Mouse (Mus musculus) embryonic facial prominence, embryonic 15.5 days (tissue): Measurements from ENCODE around the gene Gtf2i. TPM values are rescaled to one million over a fixed set of nuclear protein-coding genes. Genes with fewer than 3 reads are reported as not detected.

Experiments used
- ATAC-seq: fragments of 200-750 bp; cut with Nextera tagmentation; 2 replicates; pipeline ENCODE4 v1.8.0; 2017; ENCODE audit warnings: low read depth, moderate TSS enrichment; ENCODE audit not compliant: insufficient number of reproducible peaks, low FRiP score, low TSS enrichment
- H3K27ac ChIP-seq: fragments of 300-500 bp; sonication (generic); replicated peaks from 2 replicates; pipeline ENCODE4 v1.5.1; 2015; ENCODE audit warnings: mild to moderate bottlenecking, inconsistent platforms
- H3K27me3 ChIP-seq: fragments of 300-500 bp; sonication (generic); 2 replicates; pipeline ENCODE4 v1.6.1; 2015; ENCODE audit warnings: inconsistent platforms
- H3K36me3 ChIP-seq: fragments of 300-500 bp; sonication (generic); 2 replicates; pipeline ENCODE4 v1.6.1; 2015; ENCODE audit warnings: mild to moderate bottlenecking, inconsistent platforms
- H3K4me1 ChIP-seq: fragments of 300-500 bp; sonication (generic); 2 replicates; pipeline ENCODE4 v1.6.1; 2015; ENCODE audit warnings: inconsistent platforms
- H3K4me2 ChIP-seq: fragments of 300-500 bp; sonication (generic); replicated peaks from 2 replicates; pipeline ENCODE4 v1.6.1; 2015; ENCODE audit warnings: mild to moderate bottlenecking, inconsistent platforms
- H3K4me3 ChIP-seq: fragments of 300-500 bp; sonication (generic); replicated peaks from 2 replicates; pipeline ENCODE4 v1.5.1; 2015; ENCODE audit warnings: mild to moderate bottlenecking, inconsistent platforms
- H3K9ac ChIP-seq: fragments of 300-500 bp; sonication (generic); 2 replicates; pipeline ENCODE4 v1.6.1; 2015; ENCODE audit warnings: inconsistent platforms
- H3K9me3 ChIP-seq: fragments of 300-500 bp; sonication (generic); replicated peaks from 2 replicates; pipeline ENCODE4 v1.6.1; 2016; ENCODE audit warnings: inconsistent platforms
- WGBS: fragments of 180-500 bp; shearing (Covaris S2); methylation state at CpG from one replicate; pipeline ENCODE4 v1.1.7; 2015; 5-methylcytosine and 5-hydroxymethylcytosine counted together
- polyA plus RNA-seq: library from polyadenylated mRNA; unstranded; fragments of >200 nt; fragmentation: Nextera tagmentation; extraction: Ambion mirVana; gene quantifications from 2 replicates; pipeline ENCODE4 v1.2.1, GENCODE M21; 2015

The Gtf2i gene
- polyA plus RNA-seq, 1 experiment from 2014 or later = 202 TPM

- peaks cover 100% of the 10 kb centered on the region for H3K36me3 ChIP-seq
- no peaks in the 10 kb centered on the region for H3K27me3 ChIP-seq
- H3K27ac ChIP-seq = no peak overlapping the region
- peaks cover 7% of the 10 kb centered on the region; the same call in 1 of the 2 replicates for H3K4me1 ChIP-seq
- H3K4me2 ChIP-seq = no peak overlapping the region
- H3K4me3 ChIP-seq = no peak overlapping the region
- WGBS = 75% methylated on average over 5 of the region's 5 CpGs
- no peaks in the 10 kb centered on the region for H3K9me3 ChIP-seq
- no peak overlapping the region for H3K9ac ChIP-seq
- no peak for ATAC-seq
Measured at GRCm38 (mm10) chr5:134241831-134242230, 72.7 kb downstream of the Gtf2i start.

- H3K36me3 ChIP-seq = peaks cover 79% of the 10 kb centered on the region
- ATAC-seq = no peak
- 79% methylated on average over 28 of the region's 28 CpGs for WGBS
Measured at GRCm38 (mm10) chr5:134237936-134238760, 76.4 kb downstream of the Gtf2i start.

GRCm38 (mm10) chr5:134237508-134237907 lies 77.1 kb downstream of the Gtf2i start:
- H3K27ac ChIP-seq = no peak overlapping the region
- no peaks in the 10 kb centered on the region for H3K9me3 ChIP-seq
- no peak for ATAC-seq
- no peak overlapping the region for H3K4me2 ChIP-seq
- H3K4me3 ChIP-seq = no peak overlapping the region
- WGBS = 89% methylated on average over 11 of the region's 11 CpGs
- no peaks in the 10 kb centered on the region for H3K27me3 ChIP-seq
- peaks cover 72% of the 10 kb centered on the region for H3K36me3 ChIP-seq
- no peak overlapping the region for H3K9ac ChIP-seq
- H3K4me1 ChIP-seq = peaks cover 44% of the 10 kb centered on the region

More at GRCm38 (mm10) chr5:134237936-134238760, 76.4 kb downstream of the Gtf2i start:
- Histone ChIP-seq H3K27ac (no peak overlapping the region), H3K4me1 (peaks cover 38% of the 10 kb centered on the region), H3K27me3 (no peaks in the 10 kb centered on the region), H3K4me3 (no peak overlapping the region), H3K4me2 (no peak overlapping the region), H3K9ac (no peak overlapping the region), H3K9me3 (no peaks in the 10 kb centered on the region)

- ATAC-seq = no peak
- peaks cover 65% of the 10 kb centered on the region for H3K36me3 ChIP-seq
- H3K9me3 ChIP-seq = no peaks in the 10 kb centered on the region
Measured at GRCm38 (mm10) chr5:134236796-134237195, 77.8 kb downstream of the Gtf2i start.

GRCm38 (mm10) chr5:134236241-134236640 lies 78.3 kb downstream of the Gtf2i start:
- H3K9ac ChIP-seq = no peak overlapping the region
- peaks cover 49% of the 10 kb centered on the region for H3K4me1 ChIP-seq
- 86% methylated on average over 3 of the region's 3 CpGs for WGBS
- H3K27ac ChIP-seq = peak overlapping the region; percentile 71; the same call in 1 of the 2 replicates
- peaks cover 60% of the 10 kb centered on the region for H3K36me3 ChIP-seq
- H3K9me3 ChIP-seq = no peaks in the 10 kb centered on the region
- no peaks in the 10 kb centered on the region for H3K27me3 ChIP-seq
- no peak overlapping the region for H3K4me2 ChIP-seq
- no peak overlapping the region for H3K4me3 ChIP-seq
- ATAC-seq = no peak

More at GRCm38 (mm10) chr5:134236796-134237195, 77.8 kb downstream of the Gtf2i start:
- WGBS = 81% methylated on average over 6 of the region's 6 CpGs
- H3K9ac ChIP-seq = no peak overlapping the region
- no peak overlapping the region for H3K4me2 ChIP-seq
- H3K27ac ChIP-seq = 0 out of 2 replicates have a peak overlapping the region, but pooled peaks have one; percentile 71
- peaks cover 49% of the 10 kb centered on the region for H3K4me1 ChIP-seq
- no peak overlapping the region for H3K4me3 ChIP-seq
- H3K27me3 ChIP-seq = no peaks in the 10 kb centered on the region

GRCm38 (mm10) chr5:134235111-134235510 lies 79.4 kb downstream of the Gtf2i start:
- H3K4me3 ChIP-seq = no peak overlapping the region
- no peak overlapping the region for H3K9ac ChIP-seq
- H3K27me3 ChIP-seq = no peaks in the 10 kb centered on the region
- H3K9me3 ChIP-seq = no peaks in the 10 kb centered on the region
- H3K4me2 ChIP-seq = no peak overlapping the region
- no peak; the same call in 1 of the 2 replicates for ATAC-seq
- peaks cover 49% of the 10 kb centered on the region for H3K4me1 ChIP-seq
- H3K36me3 ChIP-seq = peaks cover 48% of the 10 kb centered on the region
- 13% methylated on average over 6 of the region's 6 CpGs for WGBS
- H3K27ac ChIP-seq = peak overlapping the region; percentile 71

GRCm38 (mm10) chr5:134234205-134234604 lies 80.4 kb downstream of the Gtf2i start:
- H3K4me3 ChIP-seq = no peak overlapping the region
- no peak overlapping the region for H3K9ac ChIP-seq
- peaks cover 39% of the 10 kb centered on the region for H3K36me3 ChIP-seq
- WGBS = 44% methylated on average over 2 of the region's 2 CpGs
- no peak for ATAC-seq
- peaks cover 49% of the 10 kb centered on the region for H3K4me1 ChIP-seq
- no peak overlapping the region for H3K4me2 ChIP-seq
- H3K27ac ChIP-seq = peak overlapping the region; percentile 68; the same call in 1 of the 2 replicates
- H3K9me3 ChIP-seq = no peaks in the 10 kb centered on the region
- H3K27me3 ChIP-seq = no peaks in the 10 kb centered on the region

GRCm38 (mm10) chr5:134233244-134233651 lies 81.3 kb downstream of the Gtf2i start:
- peaks cover 30% of the 10 kb centered on the region for H3K36me3 ChIP-seq
- H3K4me3 ChIP-seq = no peak overlapping the region
- no peak overlapping the region for H3K4me2 ChIP-seq
- H3K27ac ChIP-seq = 0 out of 2 replicates have a peak overlapping the region, but pooled peaks have one; percentile 68
- WGBS = 36% methylated on average over 7 of the region's 7 CpGs
- H3K9ac ChIP-seq = no peak overlapping the region
- no peaks in the 10 kb centered on the region for H3K9me3 ChIP-seq
- H3K27me3 ChIP-seq = no peaks in the 10 kb centered on the region
- no peak for ATAC-seq
- H3K4me1 ChIP-seq = peaks cover 50% of the 10 kb centered on the region

- Histone ChIP-seq H3K27me3 (no peaks in the 10 kb centered on the region), H3K27ac (no peak overlapping the region), H3K9ac (no peak overlapping the region), H3K4me3 (no peak overlapping the region), H3K4me2 (no peak overlapping the region), H3K36me3 (peaks cover 23% of the 10 kb centered on the region), H3K9me3 (no peaks in the 10 kb centered on the region), H3K4me1 (peaks cover 54% of the 10 kb centered on the region)
- 28% methylated on average over 7 of the region's 7 CpGs for WGBS
- ATAC-seq = no peak
Measured at GRCm38 (mm10) chr5:134232568-134232967, 82.0 kb downstream of the Gtf2i start.

- no peaks in the 10 kb centered on the region for H3K27me3 ChIP-seq
- H3K4me1 ChIP-seq = peaks cover 54% of the 10 kb centered on the region
- H3K36me3 ChIP-seq = peaks cover 18% of the 10 kb centered on the region
- no peaks in the 10 kb centered on the region for H3K9me3 ChIP-seq
- H3K27ac ChIP-seq = no peak overlapping the region
- H3K4me3 ChIP-seq = no peak overlapping the region
- ATAC-seq = no peak
- no peak overlapping the region for H3K4me2 ChIP-seq
- 48% methylated on average over 6 of the region's 6 CpGs for WGBS
- no peak overlapping the region for H3K9ac ChIP-seq
Measured at GRCm38 (mm10) chr5:134232111-134232510, 82.4 kb downstream of the Gtf2i start.

- H3K4me3 ChIP-seq = no peak overlapping the region
- no peak for ATAC-seq
Measured at GRCm38 (mm10) chr5:134231376-134231775, 83.2 kb downstream of the Gtf2i start.

More at GRCm38 (mm10) chr5:134231376-134231775, 83.2 kb downstream of the Gtf2i start:
- Histone ChIP-seq H3K4me2 (no peak overlapping the region), H3K4me1 (peaks cover 59% of the 10 kb centered on the region), H3K9ac (no peak overlapping the region), H3K36me3 (peaks cover 11% of the 10 kb centered on the region), H3K27me3 (no peaks in the 10 kb centered on the region), H3K27ac (peak overlapping the region; percentile 12; the same call in 1 of the 2 replicates), H3K9me3 (no peaks in the 10 kb centered on the region)
- 77% methylated on average over 5 of the region's 5 CpGs for WGBS
